In the genomic region with DNA sequence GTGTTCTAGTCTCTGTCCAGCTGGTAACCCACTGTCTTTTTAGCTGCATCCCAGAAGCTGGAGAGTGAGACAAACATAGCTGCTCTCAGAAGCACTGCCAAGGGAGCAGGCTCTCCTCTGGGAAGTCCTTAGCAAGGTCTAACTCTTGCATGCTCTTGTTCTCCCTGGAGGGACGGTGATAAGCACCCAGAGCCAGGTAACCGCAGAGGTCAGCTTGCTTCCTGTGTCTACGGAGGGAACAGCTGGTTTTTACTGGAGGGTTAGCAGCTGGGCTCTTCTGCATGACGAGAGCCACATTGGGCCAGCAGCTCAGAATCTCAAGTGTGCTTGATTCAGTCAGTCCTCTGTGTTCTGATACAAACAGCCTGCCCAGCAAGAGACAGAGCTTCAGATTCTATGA, we compare ENCODE assay signal across 22 mouse cellular contexts.
DNase-seq lines count a peak whose midpoint lies in the region; ATAC-seq and TF ChIP-seq lines count a peak whose summit lies in the region.
"Had no signal": no experiment of that assay in that cellular context is flagged by ENCODE, and none has a peak within 500 bp of the region (broad histone marks: within the 10 kb centered on the region; RNA-seq: fewer than 3 reads in every experiment).

No protein-coding gene starts in this region.

- peaks cover 13% of the 10 kb centered on the region for H3K4me1 ChIP-seq in kidney, postnatal 0 days (replicated peaks; ENCODE audit: insufficient read depth, low read length)
- H3K4me1 ChIP-seq: forebrain, embryonic 10.5 days; forebrain, embryonic 13.5 days; hindbrain, embryonic 10.5 days; hindbrain, embryonic 13.5 days had no signal

- no peak for ATAC-seq in kidney, postnatal 0 days (replicated peaks; ENCODE audit: low FRiP score, low read depth)
- no peak for ATAC-seq in megakaryocyte progenitor cell, adult 5-6 weeks (replicated peaks; ENCODE audit: poor library complexity)
- ATAC-seq: activated CD4-positive, CD25-positive, alpha-beta regulatory T cell, adult 4 months; forebrain, embryonic 13.5 days; forebrain, embryonic 16.5 days; hindbrain, embryonic 16.5 days had no signal

- no peak overlapping the region for H3K27ac ChIP-seq in kidney, postnatal 0 days
- H3K27ac ChIP-seq: forebrain, embryonic 10.5 days; forebrain, embryonic 13.5 days; hindbrain, embryonic 10.5 days; hindbrain, embryonic 13.5 days had no signal

- H3K36me3 ChIP-seq in kidney, postnatal 0 days (ENCODE audit: insufficient read depth, low read length), result no peaks in the 10 kb centered on the region
- no peaks in the 10 kb centered on the region for H3K36me3 ChIP-seq in C2C12 (ENCODE audit: control insufficient read depth, insufficient read depth)
- H3K36me3 ChIP-seq: forebrain, embryonic 10.5 days; hindbrain, embryonic 10.5 days; hindbrain, embryonic 13.5 days had no signal

- H3K4me2 ChIP-seq in kidney, postnatal 0 days (ENCODE audit: low read length), result no peak overlapping the region
- H3K4me2 ChIP-seq: forebrain, embryonic 13.5 days; heart, embryonic 11.5 days; hindbrain, embryonic 13.5 days had no signal

- H3K79me3 ChIP-seq in C2C12 (ENCODE audit: low read depth), result no peaks in the 10 kb centered on the region

- no peak overlapping the region for H3K9ac ChIP-seq in kidney, postnatal 0 days (ENCODE audit: low read depth, low read length)
- H3K9ac ChIP-seq: forebrain, embryonic 13.5 days; hindbrain, embryonic 13.5 days had no signal

- H3K9me3 ChIP-seq in kidney, postnatal 0 days (replicated peaks; ENCODE audit: low read length), result no peaks in the 10 kb centered on the region; the same call in 1 of the 2 replicates
- H3K9me3 ChIP-seq: forebrain, embryonic 10.5 days; forebrain, embryonic 13.5 days; hindbrain, embryonic 10.5 days; hindbrain, embryonic 13.5 days had no signal

- no peaks in the 10 kb centered on the region for H3K79me2 ChIP-seq in C2C12 (ENCODE audit: control insufficient read depth, insufficient read depth)

- 46% methylated on average over 4 of the region's 4 CpGs for WGBS in kidney, postnatal 0 days

- peak; percentile 18 for DNase-seq in kidney, postnatal 0 days (ENCODE audit: low spot score)
- no peak for DNase-seq in kidney, adult 8-10 months
- DNase-seq in adipocyte (ENCODE audit: low spot score), result peak; percentile 19
- DNase-seq in layer of hippocampus, adult 18-20 months (ENCODE audit: low spot score in 2 of 2), result no peak
- DNase-seq: adrenal gland, postnatal 10 days; adrenal gland, postnatal 36 days; cerebellum, adult 18-20 months; cerebellum, adult 9-10 months; cerebellum, postnatal 14 days; gastrocnemius, postnatal 10 days; gastrocnemius, postnatal 36 days; heart, postnatal 36 days had no signal

- H3K27me3 ChIP-seq in kidney, postnatal 0 days (ENCODE audit: insufficient read depth, low read length), result no peaks in the 10 kb centered on the region
- no peaks in the 10 kb centered on the region for H3K27me3 ChIP-seq in C2C12 (ENCODE audit: control insufficient read depth, insufficient read depth, insufficient read length)
- H3K27me3 ChIP-seq: forebrain, embryonic 13.5 days; hindbrain, embryonic 13.5 days had no signal

- H3K4me3 ChIP-seq in kidney, postnatal 0 days (replicated peaks; ENCODE audit: low read depth, low read length), result no peak overlapping the region
- H3K4me3 ChIP-seq in C2C12 (ENCODE audit: insufficient read depth, poor library complexity, severe bottlenecking), result no peak overlapping the region
- H3K4me3 ChIP-seq: forebrain, embryonic 10.5 days; forebrain, embryonic 13.5 days; hindbrain, embryonic 10.5 days; hindbrain, embryonic 13.5 days had no signal

- H3ac ChIP-seq in C2C12 (ENCODE audit: control insufficient read depth, insufficient read length, low read depth), result no peak overlapping the region

- TF ChIP-seq CTCF in kidney, postnatal 0 days (IDR thresholded peaks at IDR 0.05; ENCODE audit: low read depth), result no peak
- TF ChIP-seq CTCF in C2C12 (IDR thresholded peaks at IDR 0.05; ENCODE audit: control insufficient read depth, insufficient read depth, insufficient read length), result no peak

TF ChIP-seq in C2C12, 6 proteins besides CTCF, POLR2A, EP300 and RAD21:
- TF ChIP-seq MYOD1 (IDR thresholded peaks at IDR 0.05; ENCODE audit: control insufficient read depth, insufficient read length, low read depth) (peak; percentile 84), MYOG (IDR thresholded peaks at IDR 0.05; ENCODE audit: control insufficient read depth, extremely low read depth, insufficient read length) (no peak), USF1 (IDR thresholded peaks at IDR 0.05; ENCODE audit: low read depth) (no peak), CEBPB (IDR thresholded peaks at IDR 0.05; ENCODE audit: low read depth) (no peak), FOSL1 (IDR thresholded peaks at IDR 0.05; ENCODE audit: insufficient read depth, low read length, poor library complexity, severe bottlenecking) (no peak), MAX (IDR thresholded peaks at IDR 0.05) (no peak)

Comparison
In these comparisons a context has a peak if more than half of its experiments do, and no peak if none do; other contexts are left out.
1. DNase-seq: peak in kidney, postnatal 0 days (single experiment) and adipocyte (single experiment); none in kidney, adult 8-10 months (0 of 2) and layer of hippocampus, adult 18-20 months (0 of 2).